Mouse (Mus musculus) thymus, postnatal 36 days (tissue): Measurements from ENCODE around the gene Ank.

ENCODE experiments used
- DNase-seq, 2 experiments: peaks; one replicate each; pipeline ENCODE4 v3.0.0; 2022; ENCODE audit warnings: mixed read lengths in 2 of 2

The Ank gene

DNA sequence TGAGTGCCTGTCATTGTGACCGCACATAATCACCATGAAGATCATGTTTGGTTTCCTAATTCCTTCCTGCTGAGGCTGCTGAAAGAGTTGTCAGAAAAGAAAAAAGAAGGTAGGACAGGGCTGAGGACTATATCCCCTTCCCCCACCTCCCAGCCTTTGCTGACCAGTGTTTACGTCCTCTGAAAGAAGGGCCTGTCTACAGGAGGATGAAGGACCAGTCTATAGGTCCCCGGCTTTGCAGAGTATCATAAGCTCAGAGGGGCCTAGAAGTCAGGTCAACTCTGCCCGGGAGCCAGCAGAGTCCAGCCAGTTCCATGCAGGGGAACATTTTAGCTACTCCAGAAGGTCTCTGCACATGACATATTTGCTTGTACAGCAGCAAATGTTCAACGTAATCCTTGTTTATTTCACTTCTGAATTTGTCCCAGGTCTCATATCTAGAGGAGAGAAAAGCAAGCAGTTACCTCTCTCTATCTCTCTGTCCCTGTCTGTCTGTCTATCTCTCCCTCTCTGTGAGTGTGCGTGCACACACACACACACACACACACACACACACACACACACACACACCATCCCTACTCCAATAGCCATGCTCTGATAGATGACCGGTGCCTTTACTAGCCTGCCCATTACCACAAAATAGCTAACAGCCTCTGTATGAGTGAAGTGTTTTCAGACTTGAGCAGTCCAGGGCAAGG lies 31.0 kb downstream of the Ank start:
- DNase-seq: no peak

DNA sequence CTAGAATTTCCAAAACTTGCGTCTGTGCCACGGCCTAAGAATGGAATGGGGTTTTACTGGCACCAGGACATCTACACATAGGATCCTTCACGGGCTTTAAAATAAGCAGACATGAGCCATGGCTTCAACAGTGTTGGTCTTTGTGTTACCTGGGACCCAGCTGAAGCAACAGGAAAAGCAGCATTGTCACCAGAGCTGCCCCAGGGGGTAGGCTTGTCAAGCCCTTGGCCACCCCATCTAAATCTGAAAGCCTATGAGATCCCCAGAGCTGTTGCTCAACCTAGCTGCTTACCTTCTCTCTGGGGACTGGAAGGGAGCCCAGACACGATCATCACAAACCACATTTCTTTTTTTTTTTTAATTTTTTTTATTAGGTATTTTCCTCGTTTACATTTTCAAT lies 31.6 kb downstream of the Ank start:
- DNase-seq: no peak

DNA sequence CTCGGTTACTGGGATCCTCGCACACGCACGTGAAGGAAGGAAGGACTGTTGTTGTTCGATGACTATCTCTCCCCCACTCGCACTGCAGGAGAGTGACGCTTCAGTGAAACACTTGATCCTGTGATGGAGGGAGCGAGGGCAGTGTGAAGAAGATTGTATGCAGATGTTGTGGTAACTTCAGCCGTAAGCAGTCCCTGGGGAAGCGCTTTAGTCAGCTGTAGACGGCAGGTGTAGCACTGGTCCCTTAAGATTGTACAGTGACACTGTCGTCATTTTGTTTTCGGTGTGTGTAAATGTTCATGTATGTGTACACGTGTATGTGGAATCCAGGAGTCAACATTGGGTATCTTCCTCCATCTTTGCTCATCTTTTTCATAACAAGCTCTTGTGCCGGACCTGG lies 33.9 kb downstream of the Ank start:
- DNase-seq: no peak

DNA sequence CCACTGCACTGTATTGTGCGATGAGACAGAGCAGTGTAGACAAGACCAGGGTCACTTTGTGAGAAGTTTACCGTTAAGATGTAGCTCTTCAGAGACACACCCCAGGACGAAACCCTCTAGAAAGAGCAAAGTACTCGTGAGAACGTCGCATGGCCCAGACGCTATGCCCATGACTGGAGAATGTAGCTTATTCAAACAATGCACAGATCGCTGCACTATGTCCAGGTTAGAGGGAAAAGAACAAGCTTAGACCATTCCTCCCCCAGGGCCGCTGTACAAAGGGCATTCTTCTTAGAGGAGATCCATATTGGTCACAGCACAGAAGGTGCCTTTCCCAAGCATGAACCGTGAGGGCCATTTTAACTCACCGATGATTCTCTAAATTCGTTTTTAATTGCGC lies 35.9 kb downstream of the Ank start:
- no peak for DNase-seq

DNA sequence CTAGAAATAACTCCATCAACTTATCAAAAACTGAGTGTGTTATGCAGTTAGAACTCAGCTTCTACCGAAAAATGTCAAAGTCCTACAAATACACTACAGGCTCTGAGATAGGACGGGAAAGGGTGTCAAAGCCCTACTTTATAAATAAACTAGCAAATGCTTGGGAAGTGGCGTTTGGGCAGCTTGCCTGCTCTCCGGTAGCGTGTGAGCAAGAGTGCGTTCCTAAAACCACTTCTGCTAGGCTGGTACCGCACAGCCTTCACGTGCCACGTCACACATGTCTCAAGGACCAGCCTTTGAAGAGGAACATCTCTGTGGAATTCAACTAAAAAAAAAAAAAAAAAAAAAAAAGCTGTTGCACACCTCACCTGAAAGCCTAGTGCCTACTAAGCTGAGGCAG lies 36.7 kb downstream of the Ank start:
- no peak for DNase-seq

DNA sequence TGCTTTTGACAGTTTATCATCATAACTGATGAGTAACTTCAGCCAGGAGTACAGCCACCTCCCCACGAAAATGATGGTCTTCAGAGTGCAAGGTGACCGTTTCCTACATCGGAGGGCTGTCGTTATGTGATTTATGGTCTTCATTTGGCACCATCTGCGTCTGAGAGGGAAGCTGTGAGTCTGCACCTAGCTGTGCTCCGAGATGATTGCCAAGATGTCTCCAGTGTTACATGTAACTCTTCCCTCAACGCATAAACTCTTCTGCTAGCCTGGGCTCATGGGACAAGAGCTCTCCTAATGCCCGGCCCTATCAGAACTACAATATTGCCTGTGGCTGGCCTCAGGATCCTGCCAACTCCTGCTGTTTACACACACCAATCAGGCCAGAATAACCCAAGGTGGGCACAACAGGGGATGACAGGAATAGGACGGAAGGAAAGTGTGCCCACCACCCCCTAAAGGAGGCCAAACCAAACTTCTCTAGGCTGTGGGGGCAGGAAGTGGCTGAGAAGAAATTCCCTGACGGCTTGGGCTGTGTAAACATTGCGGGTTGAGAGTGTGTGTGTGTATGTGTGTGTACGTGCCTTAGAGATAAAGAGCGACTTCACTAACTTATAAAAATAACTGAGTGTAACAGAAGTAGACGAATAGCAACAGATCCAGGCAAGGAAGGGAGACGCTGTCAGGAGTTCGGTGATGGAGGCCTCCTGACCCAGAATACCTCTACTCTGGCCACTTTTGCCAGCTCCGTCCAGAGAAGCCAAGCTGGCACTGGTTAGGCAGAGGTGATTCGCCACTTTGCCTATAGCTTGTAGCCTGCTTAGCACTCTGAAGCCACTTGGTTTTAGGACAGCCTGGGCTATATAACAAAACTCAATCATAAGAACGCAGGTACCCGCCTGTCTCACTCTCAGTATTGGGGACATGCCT lies 37.6 kb downstream of the Ank start:
- no peak for DNase-seq

DNA sequence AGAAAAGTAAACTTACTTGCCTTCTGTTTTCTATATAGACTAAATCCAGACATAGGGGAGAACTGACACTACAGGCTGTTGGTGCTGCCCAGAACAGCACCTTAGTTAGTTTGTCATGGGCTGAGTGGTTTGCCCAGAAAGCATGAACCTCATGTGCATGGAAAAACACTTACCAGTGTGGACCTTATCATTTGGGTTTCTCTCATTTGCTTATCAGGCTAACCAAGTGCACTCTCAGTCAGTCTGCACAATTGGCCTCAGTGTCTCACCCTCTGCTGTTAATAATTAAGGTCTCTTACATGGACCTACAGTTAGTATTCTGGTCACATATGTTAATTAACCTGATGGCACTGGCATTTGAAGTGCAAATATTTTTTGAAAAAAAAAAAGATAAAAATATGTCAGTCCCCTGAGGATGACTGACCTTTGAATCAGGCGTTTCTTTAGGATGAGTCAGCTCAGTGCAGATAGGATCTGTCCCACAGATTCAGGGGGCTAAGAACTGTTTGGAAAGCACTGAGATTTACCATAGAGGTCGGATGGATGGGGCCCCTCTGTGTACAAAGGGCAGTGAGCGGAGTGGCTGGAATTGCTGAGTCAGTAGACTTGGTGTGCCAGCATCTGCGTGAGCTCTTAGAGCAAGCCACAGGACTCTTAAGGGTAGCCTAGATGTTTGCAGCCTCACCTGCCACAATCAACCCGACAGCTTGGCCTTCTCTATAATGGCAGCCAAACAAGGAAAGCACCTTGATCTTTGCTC lies 39.8 kb downstream of the Ank start:
- DNase-seq: no peak

DNA sequence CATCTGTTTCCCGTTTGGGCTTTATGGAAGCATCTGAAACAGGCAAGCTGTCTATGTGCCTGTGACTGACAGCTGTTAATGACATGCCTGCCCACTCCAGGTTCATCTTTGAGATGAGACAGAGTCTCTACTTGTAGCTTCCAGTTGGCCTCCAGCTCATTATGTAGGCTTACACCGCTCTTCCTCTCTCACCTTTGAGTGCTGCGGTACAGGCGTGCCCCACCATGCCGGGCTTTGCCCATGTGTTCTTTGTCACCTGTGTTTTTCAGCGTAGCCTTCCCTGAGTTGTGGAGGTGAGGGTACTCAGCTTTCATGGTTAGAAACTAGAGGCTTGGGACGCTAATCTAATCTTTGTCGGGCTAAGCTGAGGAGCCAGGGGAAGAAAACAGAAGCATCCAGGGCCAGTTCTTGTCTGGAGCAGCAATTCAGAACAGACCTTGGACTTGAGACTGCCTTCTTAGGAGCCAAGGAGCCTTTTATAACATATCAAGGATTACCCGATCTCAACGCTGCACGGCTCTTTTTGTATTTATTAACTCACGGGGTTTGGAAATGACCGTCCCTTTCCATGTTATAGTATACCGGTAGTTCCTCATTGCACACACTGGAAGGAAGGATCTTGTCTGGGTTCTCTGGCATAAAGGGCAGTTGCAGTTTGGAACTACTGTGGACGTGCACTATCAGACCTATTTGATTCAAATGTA lies 40.6 kb downstream of the Ank start:
- DNase-seq: no peak

DNA sequence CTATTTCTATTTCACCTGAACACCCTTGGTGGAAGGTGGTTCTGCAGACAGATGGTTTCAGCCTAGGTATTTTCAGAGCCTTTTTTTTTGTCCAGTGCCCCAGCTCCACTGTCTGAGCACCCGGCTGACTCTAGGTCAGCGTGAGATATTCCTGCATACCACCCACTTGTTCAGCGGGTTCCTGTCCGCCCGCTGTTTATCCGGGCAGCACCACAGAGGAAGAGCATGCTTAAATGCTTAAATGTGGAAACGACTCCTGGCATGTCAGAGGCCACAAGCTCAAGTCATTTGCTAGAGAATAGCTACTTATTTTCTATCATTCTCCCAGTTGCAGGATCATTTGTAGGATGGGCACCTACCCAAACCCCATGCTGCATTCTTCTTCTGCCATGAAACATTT lies 41.7 kb downstream of the Ank start:
- DNase-seq: no peak

DNA sequence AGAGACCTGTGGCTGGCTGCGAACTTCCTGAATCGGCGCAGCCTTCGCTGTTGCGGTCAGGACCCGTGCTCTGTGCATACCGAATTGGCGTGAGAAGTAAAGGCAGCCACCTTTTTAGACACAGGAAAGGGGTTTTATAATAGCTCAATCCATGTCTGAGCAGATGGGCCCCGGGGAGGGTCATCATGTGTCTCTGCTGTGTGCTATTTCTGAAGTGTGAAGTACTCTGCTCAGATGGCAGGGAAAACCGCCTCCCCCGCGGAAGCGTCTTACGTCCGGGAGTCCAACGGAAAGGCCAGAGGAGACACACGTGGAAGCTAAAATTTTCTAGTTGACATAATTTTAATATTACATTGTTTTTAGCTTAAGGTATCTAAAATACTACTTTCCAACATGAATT lies 42.5 kb downstream of the Ank start:
- DNase-seq: no peak

DNA sequence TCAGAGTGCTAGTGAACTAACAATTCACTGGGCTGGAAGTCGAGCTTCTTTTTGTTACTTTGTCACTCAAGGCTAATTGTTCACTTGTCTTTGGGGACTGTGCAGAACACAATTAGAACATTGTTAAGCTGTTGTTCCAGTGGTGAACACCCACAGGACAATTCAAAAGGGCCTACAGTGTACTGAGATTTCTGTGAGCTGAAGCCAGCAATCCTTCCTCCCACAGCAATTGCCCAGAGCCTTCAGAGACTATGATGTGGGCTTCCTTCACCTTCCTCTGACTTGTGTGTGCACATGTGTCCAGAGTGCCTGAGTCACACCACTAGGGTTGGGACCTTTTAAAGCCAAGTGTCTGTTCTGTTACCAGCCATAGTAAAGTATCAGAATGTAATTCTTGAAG lies 50.5 kb downstream of the Ank start:
- no peak for DNase-seq

DNA sequence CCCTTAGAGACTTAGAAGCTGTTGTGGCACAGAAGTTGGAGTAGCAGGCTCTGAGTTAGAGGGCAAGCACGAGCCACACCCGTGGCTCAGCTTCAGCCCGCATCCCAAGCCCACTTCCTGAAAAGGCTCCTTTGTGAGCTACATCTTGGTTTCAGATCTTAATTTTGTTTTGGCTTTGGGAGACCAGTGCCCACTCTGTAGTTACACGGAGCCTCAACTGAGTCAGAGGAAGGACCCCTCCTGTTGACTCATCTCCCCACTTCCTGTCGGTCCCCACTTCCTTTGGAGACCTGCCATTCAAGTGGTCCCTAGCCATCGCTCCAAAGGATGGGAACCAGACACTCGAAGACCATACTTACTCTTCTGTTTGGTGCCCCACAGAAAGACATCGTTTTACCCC lies 51.5 kb downstream of the Ank start:
- DNase-seq: peak in 1 of 2 experiments; percentile 7

DNA sequence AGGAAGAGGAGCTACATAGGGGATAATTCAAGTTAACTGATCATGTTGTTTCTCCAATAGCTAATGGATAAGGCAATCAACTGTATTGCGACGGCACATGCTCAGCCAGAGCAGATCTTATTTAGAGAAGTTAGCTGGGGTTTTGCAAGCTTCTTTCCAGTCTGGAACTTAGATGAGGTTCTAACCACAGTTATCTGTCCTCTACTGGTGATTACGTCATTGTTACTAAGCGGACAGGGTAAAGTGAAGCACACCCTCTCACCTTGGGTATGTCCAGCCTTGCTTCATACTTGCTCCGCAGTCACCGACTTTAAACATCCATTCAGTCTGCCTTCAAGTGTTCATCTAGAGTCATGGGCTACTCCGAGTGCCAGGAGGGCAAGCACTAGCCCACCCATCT lies 53.4 kb downstream of the Ank start:
- no peak for DNase-seq

DNA sequence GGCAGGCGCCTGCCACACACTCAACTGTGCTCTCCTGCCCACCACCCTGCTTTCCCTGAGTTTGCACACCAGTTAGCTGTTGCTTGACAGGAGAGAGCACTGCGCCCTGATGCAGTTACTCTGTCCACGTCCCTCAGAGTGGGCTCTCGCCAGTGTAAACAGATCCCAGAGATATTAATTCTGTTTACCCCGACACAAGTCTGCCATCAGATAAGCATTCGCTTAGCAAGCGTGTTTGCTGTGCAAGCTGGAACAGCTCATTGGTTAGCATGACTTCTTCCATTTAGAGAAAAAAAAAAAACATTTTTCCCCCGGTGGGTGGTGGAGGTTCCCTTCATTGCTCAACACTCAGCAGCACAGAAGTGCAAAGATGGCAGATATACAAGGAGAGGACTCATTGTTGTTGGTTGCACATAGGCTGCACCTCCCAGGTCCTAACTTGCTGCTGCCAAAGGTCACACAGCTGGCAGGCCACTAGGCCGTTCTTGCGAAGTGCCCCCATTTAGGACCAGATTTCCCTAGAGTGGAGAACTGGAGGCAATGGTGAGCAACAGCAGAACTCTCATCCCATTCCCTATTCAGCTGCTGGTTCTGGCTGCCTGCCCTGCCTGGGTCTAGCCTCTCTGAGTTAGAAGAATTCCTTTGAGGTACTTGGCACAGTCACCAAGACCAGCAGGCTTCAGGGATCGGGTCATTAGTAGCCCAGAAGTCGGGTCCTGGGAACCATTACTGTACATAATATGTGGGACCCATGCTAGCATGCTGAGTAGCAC lies 58.9 kb downstream of the Ank start:
- DNase-seq: no peak

DNA sequence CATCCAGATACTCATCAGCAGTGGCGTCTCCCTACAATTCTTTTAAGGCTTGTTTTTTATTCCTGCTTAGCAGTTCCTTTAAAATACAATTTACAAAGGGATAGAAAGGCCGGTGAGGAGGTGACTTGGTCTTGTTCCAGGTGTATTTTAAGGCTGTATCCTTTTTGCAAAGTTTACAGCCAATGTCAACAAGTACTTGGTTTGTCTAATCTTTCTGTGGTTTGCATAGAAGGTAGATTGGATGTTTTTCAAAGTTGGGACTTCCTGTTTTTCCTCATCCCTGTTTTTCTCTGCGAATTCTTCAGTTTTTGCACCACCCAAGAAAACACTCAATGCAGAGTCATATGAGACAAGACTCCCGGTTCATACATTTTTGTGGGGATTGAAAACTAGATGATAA lies 62.4 kb downstream of the Ank start:
- DNase-seq: no peak

DNA sequence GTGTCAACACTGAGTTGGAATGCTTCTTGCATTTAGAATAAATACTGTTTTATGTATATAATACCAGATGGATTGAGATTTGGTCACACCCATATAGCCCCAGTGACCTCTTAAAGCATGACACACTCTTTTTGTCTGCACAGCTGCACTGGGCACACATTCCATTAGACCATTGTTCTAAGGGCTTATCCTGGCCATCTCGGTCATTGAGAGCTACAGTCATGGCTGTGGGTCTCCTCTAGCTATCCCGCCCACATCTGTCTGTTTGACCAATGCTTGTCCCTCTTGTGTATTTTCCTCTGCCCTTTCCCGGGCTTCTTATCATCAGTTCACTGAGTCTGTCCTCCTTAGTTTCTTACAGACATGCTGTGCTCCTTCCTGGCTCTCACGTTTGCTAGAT lies 63.5 kb downstream of the Ank start:
- DNase-seq: no peak

DNA sequence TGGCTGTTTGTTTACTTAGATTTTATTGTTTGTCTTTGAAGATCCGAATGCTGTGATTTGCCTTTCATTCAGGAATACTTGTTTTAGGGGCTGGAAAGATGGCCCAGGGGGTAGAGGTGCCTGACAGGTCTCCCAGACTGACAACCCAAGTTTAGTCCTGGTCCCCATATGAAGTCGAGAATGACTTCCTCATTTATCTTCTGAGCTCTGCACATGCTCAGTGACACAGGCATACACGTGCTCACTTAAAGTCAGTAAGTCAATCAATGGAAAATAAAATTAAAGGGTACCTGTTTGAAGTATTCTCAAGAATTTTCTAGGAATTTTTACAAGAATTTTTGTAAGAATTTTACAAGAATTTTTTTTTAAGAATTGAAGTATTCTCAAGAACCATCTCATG lies 66.6 kb downstream of the Ank start:
- DNase-seq: no peak

DNA sequence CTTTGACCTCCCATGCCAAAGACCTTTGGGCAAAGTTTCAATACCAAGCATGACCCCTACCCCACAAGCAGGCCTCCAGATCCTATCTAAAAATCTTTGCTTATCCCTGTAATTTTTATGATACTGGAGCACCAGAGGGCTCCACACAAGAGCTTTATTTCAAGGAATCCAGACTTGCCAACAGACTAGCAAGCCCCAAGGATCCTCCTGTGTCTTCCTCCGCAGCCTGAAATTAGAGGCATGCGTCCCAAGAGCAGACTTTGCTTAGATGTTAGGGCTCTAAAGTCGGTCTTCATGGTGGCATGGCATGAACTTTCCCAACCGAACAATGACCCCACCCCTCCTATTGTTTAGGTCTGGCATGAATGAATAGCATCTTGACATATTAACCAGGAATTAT lies 69.2 kb downstream of the Ank start:
- DNase-seq: no peak

DNA sequence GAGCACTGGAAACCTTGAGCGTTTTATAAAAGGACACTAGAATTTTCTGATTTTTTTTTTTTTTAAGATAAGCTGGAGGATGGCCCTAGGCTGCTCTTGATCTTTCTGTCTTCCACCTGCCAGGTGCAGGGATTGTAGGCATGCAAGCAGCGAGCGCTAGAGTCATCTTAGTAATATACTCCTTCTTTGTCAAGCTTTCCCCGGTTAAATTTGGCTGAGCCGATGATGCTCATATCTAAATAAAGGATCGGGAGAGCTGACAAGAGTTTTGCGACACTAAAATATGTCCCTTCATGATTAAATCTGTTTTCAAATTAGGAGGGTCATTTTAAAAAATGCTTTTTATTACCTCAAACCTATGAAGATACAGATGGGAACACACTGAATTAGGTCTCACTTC lies 69.7 kb downstream of the Ank start:
- no peak for DNase-seq

DNA sequence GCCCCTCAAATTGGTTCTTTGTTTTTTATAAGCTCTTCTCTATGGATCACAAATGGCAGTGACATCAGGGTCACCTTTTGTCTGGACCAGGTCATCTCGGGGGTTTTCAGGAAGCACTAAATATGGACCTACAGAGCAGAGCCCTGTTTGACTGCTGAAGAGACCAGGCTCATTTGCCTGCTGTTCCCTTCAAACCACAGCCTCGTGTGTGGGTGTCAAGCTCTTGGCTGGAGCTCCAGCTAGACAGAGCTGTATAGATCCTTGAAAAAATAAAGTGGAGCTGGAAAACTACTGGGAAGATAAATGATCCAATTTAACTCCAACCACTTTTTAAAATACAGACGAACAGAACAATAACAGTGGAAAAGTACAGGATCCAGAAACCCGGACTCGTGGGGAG lies 70.3 kb downstream of the Ank start:
- DNase-seq: no peak

DNA sequence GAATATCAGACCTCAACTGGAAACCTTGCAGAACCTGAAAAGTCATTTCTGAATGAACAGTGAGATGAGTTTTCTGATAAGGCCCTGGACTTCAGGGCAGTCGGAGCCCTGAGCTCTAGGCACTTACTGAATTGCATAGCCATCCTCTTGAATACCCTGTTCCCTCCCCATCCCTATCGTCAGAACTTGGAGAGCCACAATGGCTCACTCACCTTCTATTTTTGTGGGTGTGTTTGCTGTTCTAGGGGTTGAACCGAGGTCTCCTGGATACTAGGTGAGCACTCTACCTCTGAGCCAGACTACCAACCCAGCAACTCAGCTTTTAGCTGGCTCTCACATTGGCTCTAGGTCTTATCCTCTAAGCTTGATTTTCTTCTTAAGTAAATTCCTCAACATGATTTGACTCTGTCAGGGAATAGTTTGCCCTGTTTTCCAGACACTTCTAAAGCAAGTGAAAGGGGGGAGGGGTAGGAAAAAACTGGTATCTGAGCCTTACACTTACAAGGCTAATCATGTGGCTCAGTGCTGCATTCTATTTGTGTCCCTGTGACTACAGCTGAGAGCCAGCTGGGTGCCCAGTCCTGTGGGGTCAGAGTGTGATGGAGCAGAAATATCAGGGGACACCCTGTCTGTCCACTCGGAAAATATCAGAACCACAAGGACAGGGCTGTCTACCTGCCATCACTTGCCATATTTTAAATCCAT lies 71.2 kb downstream of the Ank start:
- DNase-seq: no peak

DNA sequence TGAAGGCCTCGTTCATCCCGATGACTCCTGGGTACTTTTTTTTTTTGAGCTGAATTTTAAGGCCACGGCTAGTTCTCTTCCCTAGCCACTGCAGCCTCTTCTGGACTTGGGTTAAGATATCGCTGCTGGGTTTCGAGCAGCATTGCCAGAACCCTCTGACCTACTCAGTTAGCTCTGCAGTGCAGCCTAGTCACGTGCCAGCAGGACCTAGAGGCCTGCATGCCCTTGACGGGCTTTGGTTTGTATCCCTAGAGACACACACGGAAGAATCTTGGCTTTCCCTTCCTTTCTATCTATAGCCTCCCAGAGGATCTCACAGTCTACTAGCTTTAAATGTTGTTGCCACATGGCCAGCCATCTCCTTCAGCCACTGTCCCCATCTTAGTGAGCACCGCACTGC lies 73.3 kb downstream of the Ank start:
- DNase-seq: no peak
